Mouse (Mus musculus): ENCODE results near the gene Cbx8.

Cbx8 gene

DNA sequence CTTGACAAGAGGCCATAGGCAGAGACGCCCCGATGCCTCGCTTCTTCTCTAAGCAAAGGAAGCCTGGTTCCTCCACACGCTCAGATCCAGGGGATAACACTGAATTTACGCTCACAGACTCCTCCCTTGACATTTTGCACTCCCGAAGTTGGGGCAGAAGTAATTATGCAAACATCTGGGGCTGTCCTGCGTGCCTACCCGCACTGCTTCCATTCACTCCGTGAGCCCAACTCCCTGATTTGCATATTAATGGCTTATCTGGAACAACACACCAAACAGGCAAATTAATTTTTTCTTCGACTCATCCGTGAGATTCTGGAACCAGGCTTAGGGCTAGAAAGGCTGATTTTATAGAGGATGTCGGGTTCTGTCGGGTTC lies 7.4 kb upstream of the Cbx8 start:
- no peak for DNase-seq

DNA sequence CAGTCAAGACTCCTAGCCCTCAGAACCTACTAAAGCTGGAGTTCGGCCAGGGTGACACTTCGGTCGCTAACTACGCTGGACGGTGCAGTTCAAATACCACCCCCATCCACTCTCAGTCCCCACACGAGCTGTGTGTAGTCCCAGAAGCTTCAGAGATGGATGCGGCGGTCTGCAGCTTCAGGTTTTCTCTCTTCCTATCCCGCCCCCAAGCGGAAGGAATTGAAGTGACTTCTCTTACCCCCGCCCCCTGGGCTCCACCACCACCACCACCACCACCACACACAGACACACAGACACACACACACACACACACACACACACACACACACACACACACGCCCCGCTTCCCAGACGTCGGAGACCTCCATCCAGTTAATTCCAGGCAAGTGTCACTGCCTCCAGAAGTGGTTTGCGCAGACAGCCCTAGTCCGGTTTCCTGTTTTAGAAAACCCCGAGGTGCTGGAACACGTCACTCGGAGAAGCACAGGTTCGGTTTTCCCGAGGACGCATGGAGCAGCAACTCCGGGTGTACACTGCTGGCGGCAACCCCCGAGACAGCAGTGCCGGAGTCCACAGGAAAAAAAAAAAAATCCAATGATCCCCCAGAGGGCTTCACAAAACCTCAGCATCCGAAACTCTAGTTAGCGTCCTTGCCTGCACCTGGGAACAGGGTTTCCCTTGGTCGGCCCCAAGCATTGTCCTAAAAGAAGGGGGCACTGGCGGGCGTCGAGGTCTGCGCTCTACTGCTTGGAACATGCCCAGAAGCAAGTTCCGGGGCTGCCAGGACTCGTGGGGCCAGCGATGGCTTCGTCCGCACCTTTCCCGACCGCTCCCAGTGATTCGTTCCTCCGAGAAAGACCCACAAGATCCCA lies 6.7 kb upstream of the Cbx8 start:
- DNase-seq, result no peak

DNA sequence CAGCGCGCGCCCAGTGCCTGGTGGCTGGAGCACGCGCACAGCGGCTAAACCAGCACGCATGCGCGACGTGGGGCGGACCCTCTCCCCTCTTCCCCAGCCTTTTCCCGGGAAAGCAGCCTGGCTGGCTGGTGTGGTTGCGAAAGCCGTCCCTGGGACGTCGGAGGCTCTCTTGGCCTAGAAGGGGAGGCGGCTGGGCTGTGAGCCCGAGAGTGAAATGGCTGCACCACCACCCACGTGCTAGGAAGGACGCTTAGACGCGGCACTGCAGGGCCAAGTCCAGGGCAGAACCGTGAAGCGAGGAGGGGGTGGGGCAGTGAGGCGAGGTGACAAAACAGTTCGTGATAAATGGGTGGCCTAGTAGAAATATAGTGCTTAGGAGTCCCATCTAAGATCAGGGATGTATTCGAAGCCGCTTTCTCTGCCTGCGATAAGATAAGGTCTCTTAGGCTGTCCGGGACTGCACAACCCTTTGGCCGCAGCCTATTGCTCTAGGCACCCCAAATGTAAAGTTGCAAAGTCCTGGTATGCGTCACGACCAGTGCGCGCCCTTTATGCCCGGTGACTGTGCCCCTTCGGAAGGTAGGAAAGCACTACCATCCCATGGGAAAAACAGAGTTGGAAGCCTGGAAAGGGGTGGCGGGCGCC lies 6.0 kb upstream of the Cbx8 start:
- no peak for DNase-seq

DNA sequence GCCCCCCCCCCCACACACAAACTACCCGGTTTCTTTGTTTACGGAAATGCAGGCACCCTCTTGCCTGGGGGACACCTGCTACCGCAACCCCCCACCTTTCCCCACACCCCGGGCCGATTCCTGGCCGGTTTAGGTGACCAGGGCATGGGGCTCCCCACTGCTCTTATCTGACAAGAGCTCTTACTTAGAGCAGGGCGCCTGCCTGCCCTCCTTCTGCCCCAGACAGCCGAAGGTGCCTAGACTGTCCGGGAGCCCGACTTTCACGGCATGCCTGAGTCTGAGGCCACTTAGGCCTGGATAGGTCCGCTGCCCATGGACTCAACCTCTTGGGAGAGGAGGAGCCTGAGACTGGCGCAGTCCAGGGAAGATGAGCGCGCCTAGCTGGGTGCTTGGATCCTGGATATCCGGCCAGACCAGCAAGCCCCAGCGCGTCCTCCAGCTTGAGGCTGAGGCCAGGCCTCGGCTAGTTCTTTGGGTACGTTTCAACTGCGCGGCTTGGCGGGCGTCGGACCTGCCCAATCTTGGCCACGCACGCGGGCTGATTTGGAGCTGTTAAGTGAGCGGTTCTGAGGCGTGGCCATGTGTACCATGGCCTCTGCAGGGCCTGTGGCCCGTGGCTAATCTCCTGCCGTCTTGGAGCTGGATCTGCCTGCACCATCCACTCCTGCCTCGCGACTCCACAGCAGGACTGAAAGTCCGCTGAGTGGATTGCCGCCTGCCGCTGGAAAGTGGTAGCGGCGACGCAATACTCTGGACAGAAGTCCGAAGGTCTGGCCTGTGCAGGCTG lies 4.0 kb upstream of the Cbx8 start:
- no peak for DNase-seq

DNA sequence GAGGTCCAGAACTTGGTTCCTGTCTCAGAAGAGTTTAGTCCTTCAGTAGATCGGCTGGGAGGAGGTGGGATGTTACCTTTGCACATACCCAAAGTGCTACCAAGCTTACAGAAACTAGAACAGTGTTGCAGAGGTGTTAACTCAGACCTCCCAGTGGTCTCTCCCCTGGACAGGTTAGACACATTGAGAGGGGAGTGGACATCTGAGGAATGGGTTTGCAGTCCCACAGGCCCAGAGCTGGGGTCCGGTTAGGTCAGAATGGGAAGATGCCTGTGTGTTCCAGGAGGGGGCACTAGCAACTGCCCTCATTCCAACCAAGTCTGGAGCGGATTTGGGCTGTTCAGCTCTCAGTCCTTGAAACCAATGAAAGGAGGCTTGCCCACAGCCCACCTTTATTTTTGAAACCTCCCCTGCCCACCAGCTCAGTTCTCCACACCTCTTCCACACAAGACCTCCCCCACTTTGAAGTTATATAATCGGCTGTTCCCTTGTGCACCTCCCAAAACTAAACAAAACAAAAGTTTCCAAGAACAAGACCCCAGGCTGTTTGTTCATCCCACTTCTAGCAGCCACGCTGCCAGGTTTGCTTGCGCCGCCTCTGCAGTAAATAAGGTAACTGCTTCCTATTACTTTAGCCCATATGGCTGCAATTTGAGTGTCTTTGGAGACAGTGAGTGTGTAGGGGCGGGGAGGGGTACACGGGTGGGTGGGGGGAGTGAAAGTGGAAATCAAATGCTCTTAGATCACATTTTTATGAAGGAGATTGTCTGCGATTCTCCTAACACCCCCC lies 3.2 kb upstream of the Cbx8 start:
- DNase-seq, result peak in 1 of 2 experiments; percentile 39

DNA sequence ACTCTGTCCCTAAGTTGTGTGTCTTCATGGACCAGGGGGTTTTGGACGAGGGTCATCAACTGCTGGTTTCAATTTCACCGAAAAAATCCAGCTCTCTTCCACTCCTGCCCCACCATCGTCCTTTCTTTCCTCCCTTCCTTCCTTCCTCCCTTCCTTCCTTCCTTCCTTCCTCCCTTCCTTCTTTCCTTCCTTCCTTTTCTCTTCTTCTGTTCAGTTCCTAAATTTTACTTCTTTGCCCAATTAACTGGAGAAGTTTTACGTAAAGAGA lies 2.4 kb upstream of the Cbx8 start:
- no peak for DNase-seq

DNA sequence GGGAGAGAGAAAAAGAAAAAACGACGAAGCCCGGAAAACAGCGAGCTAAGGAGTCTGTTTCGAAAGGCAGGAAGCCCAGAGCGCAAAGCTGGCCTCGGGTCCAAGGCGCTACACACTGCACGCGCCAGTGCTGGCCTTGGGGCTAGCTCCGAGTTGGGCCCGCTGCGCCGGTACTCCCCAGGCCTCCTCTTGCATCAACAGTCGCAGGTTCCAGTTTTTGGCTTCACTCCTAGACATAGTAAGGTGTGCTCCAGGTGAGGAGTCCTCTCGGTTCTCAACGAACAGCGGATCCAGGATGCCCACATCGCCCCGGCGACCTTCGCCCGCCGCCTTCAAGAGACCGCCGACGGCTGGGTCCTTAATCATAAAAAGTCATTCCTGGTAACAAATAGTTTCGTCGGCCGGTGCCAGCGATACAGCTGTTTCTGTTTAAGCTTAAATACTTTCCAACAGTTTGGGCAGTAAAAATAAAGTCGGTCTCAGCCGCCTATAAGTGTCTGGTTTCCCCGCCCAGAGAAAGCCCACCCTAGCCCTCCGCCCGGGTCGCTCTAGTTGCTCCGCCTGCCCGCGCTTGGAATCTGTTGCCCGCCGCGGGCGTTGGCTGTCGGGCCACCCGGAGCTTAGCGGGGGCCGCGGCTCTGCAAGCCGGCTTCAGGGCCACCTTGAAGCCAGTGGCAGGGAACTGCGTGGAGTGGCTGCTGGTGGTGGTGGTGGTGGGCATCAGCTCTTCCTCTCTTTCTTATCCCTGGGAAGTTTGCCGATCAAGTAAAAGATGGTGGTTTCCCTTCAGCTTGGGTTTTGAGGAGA lies 1.9 kb upstream of the Cbx8 start:
- DNase-seq, result peak in 1 of 2 experiments; percentile 27

DNA sequence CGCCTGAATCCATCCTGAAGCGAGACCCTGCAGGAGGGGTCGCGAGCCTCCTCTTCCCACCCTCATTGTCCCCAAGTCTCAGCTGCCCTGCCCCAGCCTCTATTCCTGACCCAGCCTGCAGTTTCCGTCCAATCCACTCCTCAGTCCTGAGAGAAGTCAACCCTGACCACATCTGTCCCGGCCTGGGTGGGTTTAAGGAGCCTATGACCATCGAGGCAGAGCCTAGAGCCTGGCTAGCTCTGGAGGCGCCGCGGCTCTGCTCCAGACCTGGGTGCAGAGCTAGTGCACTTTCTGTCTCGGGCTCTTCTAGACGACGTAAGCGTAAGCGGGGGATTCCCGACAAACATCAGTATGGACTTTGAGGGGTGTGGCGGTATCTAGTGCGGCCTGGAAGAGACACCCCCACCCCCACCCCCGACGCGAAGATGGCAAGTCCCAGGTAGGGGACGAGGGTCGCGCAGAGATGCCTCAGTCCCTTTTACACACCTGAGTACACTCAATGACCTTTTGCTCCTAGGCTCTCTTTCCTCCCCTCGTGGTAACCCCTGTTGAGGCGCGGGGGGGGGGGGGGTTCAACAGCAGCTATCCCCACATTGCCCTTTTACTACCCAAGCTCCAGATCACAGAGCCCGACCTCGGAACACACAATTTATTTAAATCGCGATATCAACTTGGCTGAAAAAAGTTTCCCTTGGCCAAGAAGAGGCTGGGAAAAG lies 1.1 kb upstream of the Cbx8 start:
- no peak for DNase-seq

DNA sequence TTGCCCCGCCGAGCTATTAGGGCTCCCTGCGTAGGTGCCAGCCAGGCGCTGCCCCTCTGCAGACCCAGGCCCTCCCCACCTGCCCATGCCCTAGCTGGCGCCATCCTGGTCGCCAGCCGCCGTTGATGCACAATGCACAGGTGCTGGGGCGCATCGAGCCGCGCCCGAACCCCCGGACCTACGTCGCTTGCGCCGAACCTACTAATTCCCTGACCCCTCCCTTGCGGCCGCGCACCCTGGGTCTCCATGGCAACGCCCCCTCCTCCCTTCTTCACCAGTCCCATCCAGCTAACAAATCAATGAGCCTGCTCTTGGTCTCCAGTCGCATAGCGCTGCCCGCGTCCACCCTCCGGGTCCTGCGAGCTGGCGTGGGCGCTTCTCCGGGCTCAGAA lies 552 bp upstream of the Cbx8 start:
- no peak for DNase-seq

DNA sequence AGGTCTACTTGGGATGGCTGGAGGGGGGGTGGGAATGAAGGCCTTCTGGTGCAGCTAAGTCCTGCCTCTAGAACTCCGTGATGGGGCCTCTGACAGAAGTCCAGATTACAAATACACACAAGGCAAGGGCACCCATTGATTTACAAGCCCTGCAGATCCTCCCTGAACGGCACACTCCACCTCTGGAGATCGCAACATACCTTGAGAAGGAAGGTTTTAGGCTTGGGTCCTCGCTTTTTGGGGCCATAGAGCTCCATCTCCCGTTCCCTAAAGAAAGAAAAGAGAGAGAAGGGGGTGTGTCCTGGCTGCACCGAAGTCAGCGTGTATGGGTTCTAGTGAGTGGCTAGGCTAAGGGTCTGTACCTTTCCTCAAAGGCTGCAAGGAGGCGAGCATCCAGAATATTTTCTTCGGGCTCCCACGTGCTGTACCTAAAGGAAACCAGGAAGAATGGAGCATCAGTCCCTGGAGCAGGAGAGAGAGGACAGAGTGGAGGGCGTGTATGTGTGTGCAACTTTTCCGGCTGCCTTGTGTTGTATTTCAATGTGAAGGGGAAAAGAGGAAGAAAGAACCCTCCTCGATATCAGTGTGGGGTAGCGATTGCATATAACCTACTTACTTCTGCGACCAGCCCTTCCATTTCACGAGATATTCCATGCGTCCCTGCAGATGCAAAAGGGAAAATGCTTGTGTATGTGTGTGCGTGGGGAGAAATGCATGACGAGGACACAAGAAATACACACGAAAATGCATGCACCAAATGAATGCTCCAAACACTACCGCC lies 847 bp downstream of the Cbx8 start:
- DNase-seq, result no peak

DNA sequence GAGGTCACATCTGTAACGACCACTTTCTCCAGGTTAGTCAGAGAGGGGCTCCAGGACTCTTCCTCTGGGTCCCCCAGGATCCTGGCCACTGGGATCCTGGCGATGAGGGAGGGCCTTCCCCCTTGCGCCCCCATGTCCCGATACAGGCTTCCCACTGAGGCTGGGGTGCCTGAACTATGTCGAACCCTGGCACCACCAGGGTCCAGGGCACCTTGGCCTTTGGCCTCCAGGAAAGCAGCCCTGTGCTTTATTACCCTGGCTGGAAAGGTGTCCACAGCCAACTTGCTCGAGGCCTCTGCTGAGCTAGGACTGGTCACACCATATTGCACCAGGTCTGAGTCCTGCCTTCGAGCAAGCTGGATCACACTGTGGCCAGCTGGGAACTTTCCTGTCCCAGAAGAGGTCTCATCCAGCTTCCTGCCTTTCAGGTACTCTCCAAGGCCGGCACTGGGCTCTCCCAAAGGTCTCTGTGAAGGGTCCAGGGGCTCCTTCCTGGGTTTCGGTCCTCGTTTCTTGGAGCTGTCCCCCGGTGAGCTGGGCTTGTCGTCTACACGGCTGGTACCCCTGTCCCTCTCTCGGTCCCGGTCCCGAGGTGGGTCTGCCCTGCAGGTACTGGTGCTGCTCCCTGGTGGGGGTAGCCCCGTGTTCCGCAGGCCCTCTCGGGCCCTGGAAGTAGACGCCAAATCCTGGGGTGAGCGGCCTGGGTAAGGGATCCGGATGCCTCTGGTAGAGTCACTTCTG lies 1.9 kb downstream of the Cbx8 start:
- DNase-seq, result no peak

DNA sequence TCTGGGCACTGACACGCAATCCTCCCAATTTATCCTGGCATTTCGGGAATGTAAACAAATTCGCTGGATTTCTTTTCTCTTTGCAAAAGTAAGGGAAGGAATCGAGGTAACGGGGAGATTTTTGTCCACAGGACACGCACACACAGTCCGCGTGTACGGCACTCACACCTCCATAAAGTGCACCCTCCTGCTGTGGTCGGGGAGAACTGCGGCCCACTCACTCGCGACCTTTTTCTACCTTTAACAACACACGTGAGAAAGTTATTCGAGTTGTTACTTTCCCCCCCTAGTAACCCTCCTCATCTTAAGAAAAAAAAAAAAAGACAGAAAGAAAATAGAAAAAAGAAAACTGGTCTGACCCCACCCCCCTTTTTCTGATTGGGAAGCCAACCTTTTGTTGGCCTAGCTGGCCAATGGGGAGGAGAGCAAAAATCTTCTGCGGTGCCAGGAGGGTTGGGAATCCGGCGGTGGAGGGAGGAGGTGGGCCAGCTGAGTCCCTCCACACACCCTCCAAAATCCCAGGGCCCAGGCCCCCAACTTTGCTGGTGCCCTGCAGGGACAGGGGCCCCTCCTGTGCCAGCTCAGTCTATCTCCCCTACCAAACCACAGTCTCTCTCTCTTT lies 2.9 kb downstream of the Cbx8 start:
- DNase-seq, result no peak

DNA sequence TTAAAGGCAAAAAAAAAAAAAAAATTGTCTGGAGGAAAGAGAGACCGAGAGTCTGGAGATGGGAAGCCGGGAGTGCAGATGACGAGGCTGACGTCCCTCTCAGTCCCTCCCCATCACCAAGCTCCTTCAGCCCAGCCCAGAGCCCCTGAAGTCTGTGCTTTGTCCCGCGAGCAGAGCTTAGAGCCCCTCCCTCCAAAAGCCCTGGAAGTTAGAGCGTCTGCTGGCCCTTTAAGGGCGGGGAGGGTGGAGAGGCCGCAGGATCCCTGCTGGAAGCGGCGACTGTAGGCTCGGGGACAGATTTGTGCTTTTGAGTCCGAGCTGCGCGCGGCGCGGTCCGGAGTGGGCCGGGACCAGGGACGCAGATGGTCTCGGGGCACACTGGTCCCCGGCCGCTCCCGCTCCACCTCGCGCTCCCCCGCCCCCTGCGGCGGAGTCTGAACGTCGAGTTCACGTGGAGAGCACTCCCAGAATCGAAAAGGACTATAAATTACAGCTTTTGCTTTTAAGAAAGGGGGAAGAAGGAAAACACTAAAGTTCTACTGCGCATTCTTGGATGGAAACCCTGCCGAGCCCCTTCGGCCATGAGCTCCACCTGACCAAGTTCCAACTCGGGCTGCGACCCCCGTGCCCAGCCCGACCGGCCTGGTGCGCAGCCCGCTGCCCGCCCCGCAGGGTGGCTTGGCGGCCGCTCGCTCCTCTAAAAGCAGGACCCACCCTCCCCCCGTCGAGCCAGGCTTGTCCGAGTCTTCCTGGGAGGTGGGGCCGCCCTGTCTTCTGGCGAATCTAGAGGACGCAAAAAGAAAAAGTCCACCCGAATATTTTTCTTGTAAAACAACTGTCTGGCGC lies 3.6 kb downstream of the Cbx8 start:
- DNase-seq, result no peak

DNA sequence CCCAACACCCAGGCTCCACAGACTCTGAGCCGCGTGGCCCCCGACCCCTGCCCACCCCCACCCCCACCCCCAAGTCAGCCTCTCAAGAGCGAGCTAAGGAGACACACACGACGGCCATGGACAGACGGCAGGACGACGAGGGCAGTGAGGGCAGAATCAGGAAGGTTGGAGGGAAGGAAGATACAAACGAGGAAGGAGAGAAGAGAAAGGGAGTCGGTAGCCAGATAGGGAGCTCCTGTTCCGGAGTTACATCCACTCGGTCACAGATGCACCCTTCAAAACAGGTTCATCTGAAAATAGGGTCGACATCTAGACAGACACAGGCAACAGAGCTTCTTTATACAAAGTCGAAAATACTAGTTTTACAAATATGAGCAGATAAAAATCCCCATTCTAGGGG lies 4.3 kb downstream of the Cbx8 start:
- no peak for DNase-seq

DNA sequence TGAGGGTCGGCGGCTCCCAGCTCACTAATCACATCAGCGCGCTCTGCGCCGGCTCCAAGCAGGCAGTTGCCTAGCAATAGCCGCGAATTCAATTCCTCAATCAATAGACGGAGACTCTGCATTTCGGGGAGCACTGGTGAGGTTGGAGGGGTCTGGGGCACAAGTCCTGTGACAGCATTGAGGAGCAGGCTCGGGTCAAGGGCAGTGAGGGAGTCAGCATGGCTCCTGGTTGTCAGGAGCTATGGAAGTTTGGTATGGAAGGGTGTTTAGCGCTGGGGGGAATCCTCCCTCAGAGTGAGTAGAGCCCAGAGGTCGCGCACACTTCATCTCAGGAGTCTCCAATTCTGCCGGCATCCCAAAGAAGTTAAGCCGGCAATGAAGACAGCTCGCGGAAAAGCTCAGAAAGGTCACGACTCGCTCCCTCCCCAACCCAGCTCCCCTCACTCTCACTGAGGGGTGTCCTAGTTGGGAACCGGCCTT lies 5.0 kb downstream of the Cbx8 start:
- DNase-seq, result no peak

DNA sequence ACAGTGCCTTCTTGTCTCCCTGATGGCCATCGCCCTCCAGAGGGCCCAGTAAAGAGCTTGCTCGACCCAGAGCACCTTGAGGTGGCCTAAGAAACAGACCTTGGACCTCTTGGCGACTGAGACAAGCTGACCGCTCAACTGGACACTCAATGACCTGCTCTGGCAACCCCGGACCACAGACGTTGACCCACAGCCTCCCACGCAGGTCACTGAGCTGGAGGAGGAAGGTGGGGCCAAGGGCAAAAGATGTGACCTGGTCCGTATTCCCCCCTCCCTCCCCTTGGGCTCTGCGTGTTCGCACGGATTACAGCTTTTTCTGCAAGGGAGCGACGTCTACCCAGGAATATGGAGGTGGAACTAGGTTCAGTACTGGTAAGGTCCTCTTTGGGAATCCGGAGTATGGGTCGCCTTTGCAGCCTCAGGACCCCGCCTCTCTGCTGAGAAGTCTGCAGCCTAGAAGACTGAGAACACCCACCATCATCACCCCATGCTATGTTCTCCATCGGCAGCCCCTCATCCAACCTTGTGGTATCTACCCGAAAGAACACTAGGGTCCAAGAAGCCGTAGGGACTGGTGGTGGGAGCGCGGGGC lies 5.6 kb downstream of the Cbx8 start:
- DNase-seq, result no peak

DNA sequence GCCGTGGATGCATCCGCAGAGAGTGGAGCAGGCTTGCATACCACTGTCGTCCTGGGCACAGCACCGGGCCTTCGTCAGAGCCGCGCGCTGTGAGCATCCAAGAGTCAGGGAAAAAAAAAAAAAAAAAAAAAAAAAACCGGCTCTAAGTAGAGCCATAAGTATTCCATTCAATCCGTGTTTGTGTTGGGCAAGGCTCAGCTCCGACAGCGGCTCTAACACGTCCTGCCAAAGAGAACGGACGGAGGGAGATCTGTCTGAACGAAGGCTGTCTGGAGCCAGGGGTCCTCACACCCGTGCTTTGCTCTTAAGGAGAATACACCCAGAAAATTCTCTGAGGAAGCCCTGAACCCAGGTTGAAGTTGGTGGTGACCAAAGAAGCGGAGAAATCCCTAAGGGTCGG lies 6.1 kb downstream of the Cbx8 start:
- DNase-seq, result no peak
